13 mouse cellular contexts compared by ENCODE assay signal in the genomic region with DNA sequence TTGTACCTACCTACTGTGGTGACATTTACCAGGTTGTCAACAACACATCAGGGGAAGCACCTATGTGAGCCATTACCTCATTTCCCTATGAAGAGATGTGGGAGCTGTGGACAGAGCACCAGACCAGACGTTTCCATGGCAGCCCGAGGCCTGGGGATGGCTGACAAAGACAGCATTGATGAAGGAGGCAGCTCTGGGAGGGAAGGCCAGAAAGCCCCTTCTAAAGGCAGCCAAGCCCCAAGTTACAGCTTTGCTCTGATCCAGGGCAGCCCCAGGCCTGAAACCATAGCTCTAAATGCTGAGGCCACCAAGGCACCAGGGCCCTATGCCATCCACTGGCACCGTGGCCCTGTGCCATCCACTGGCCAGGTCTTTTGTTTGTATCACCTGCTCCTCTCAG.
DNase-seq lines count a peak whose midpoint lies in the region; ATAC-seq and TF ChIP-seq lines count a peak whose summit lies in the region.
"Had no signal": no experiment of that assay in that cellular context is flagged by ENCODE, and none has a peak within 500 bp of the region (broad histone marks: within the 10 kb centered on the region; RNA-seq: fewer than 3 reads in every experiment).

No protein-coding gene starts in this region.

- H3K36me3 ChIP-seq in forebrain, embryonic 15.5 days: no peaks in the 10 kb centered on the region
- H3K36me3 ChIP-seq in limb, embryonic 10.5 days: no peaks in the 10 kb centered on the region
- no peaks in the 10 kb centered on the region for H3K36me3 ChIP-seq in neural tube, embryonic 12.5 days
- H3K36me3 ChIP-seq: liver, embryonic 13.5 days had no signal

- no peak for DNase-seq in layer of hippocampus, adult 2 months (ENCODE audit: low spot score in 2 of 2)
- no peak for DNase-seq in layer of hippocampus, postnatal 14 days (ENCODE audit: low spot score in 2 of 2)
- no peak for DNase-seq in limb, embryonic 10.5 days (ENCODE audit: low spot score)
- DNase-seq in right cerebral cortex, postnatal 4 days: no peak
- DNase-seq in kidney, postnatal 36 days: no peak
- no peak for DNase-seq in left cerebral cortex, adult 9 months (ENCODE audit: low spot score in 2 of 2)
- DNase-seq: adrenal gland, postnatal 10 days; gastrocnemius, adult 2 months; liver, embryonic 13.5 days had no signal

- 13% methylated on average over 3 of the region's 3 CpGs for WGBS in forebrain, embryonic 15.5 days
- WGBS in limb, embryonic 10.5 days: 59% methylated on average over 3 of the region's 3 CpGs
- 23% methylated on average over 3 of the region's 3 CpGs for whole genome bisulfite sequencing in neural tube, embryonic 12.5 days

- H3K27ac ChIP-seq in layer of hippocampus, adult 2 months: 0 out of 2 replicates have a peak overlapping the region, but pooled peaks have one; percentile 32
- 0 out of 2 replicates have a peak overlapping the region, but pooled peaks have one; percentile 23 for H3K27ac ChIP-seq in forebrain, embryonic 15.5 days (replicated peaks)
- H3K27ac ChIP-seq in limb, embryonic 10.5 days: peak overlapping the region; percentile 63
- no peak overlapping the region for H3K27ac ChIP-seq in neural tube, embryonic 12.5 days
- H3K27ac ChIP-seq: gastrocnemius, adult 2 months; kidney, postnatal 0 days; liver, embryonic 13.5 days had no signal

- no peaks in the 10 kb centered on the region for H3K27me3 ChIP-seq in forebrain, embryonic 15.5 days
- no peaks in the 10 kb centered on the region for H3K27me3 ChIP-seq in limb, embryonic 10.5 days (ENCODE audit: low read depth, poor library complexity, severe bottlenecking)
- no peaks in the 10 kb centered on the region for H3K27me3 ChIP-seq in neural tube, embryonic 12.5 days (replicated peaks)

- H3K4me2 ChIP-seq in forebrain, embryonic 15.5 days (replicated peaks): no peak overlapping the region
- no peak overlapping the region for H3K4me2 ChIP-seq in neural tube, embryonic 12.5 days (replicated peaks)
- H3K4me2 ChIP-seq: liver, embryonic 13.5 days had no signal

- ATAC-seq in forebrain, embryonic 15.5 days (replicated peaks): 0 out of 2 replicates have a peak, but pooled peaks have one; percentile 27
- 0 out of 2 replicates have a peak, but pooled peaks have one; percentile 34 for ATAC-seq in neural tube, embryonic 12.5 days (ENCODE audit: low FRiP score, low read depth)

- H3K4me3 ChIP-seq in layer of hippocampus, adult 2 months: no peak overlapping the region
- H3K4me3 ChIP-seq in forebrain, embryonic 15.5 days: no peak overlapping the region
- no peak overlapping the region for H3K4me3 ChIP-seq in limb, embryonic 10.5 days
- no peak overlapping the region for H3K4me3 ChIP-seq in neural tube, embryonic 12.5 days
- H3K4me3 ChIP-seq: gastrocnemius, adult 2 months; liver, embryonic 13.5 days; myocyte had no signal

- H3K9me3 ChIP-seq in forebrain, embryonic 15.5 days: no peaks in the 10 kb centered on the region
- no peaks in the 10 kb centered on the region for H3K9me3 ChIP-seq in limb, embryonic 10.5 days (replicated peaks)
- H3K9me3 ChIP-seq in neural tube, embryonic 12.5 days: no peaks in the 10 kb centered on the region
- H3K9me3 ChIP-seq: liver, embryonic 13.5 days had no signal

- no peak for TF ChIP-seq CTCF in layer of hippocampus, adult 2 months (conservative IDR thresholded peaks at IDR 0.05)

- no peak overlapping the region for H3K9ac ChIP-seq in forebrain, embryonic 15.5 days (replicated peaks)
- no peak overlapping the region for H3K9ac ChIP-seq in neural tube, embryonic 12.5 days
- H3K9ac ChIP-seq: liver, embryonic 13.5 days had no signal

- peaks cover 24% of the 10 kb centered on the region for H3K4me1 ChIP-seq in forebrain, embryonic 15.5 days
- peaks cover 22% of the 10 kb centered on the region for H3K4me1 ChIP-seq in limb, embryonic 10.5 days
- H3K4me1 ChIP-seq in neural tube, embryonic 12.5 days: peaks cover 22% of the 10 kb centered on the region
- H3K4me1 ChIP-seq: liver, embryonic 13.5 days had no signal
